Mouse (Mus musculus) hindlimb bud, embryonic 11.5 days (tissue): ENCODE data around the gene Tpcn1.
"Not testable (repeated sequence)": the region's sequence is repeated elsewhere in the genome, so short reads cannot be mapped to it uniquely, and the experiment has no call there.

Source experiments
- DNase-seq: peaks from one replicate; pipeline ENCODE4 v3.0.0-alpha.2; 2012; ENCODE audit warnings: low read depth, low spot score; ENCODE audit errors: extremely low spot score

Tpcn1 gene

GRCm38 (mm10) chr5:120514754-120515153, 73.7 kb downstream of the Tpcn1 start:
- no peak for DNase-seq

DNA sequence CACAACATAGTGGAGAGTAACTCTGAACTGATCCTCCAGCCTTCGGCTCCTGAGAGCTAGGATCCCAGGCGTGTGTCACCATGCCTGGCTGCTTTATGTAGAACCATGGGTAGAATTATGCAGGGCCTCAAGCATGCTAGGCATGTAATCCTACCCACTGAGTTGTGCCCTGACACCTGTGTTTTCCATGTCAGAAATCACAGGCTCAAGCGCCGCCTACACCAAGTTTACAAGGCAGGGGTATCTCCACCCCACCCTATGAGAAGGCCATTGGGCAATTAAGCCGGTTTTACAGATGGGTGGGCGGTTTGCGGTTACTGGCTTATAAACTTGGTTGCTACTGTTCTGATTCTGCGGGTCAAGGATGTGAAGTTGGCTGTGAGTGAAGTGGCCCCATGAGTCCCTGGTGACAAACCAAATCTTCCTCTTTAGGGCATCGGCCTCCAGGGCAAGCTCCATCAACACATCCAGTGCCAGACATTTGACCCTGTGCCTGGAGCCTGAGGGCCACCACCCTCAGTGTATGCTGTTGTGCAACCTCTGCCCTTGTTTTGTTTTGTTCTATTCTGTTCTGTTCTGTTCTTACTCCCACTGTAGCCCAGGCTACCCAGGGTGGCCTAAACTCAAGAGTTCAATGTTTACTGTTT, 74.3 kb downstream of the Tpcn1 start:
- no peak for DNase-seq

GRCm38 (mm10) chr5:120512911-120513555, 75.4 kb downstream of the Tpcn1 start:
- DNase-seq, result no peak

DNA sequence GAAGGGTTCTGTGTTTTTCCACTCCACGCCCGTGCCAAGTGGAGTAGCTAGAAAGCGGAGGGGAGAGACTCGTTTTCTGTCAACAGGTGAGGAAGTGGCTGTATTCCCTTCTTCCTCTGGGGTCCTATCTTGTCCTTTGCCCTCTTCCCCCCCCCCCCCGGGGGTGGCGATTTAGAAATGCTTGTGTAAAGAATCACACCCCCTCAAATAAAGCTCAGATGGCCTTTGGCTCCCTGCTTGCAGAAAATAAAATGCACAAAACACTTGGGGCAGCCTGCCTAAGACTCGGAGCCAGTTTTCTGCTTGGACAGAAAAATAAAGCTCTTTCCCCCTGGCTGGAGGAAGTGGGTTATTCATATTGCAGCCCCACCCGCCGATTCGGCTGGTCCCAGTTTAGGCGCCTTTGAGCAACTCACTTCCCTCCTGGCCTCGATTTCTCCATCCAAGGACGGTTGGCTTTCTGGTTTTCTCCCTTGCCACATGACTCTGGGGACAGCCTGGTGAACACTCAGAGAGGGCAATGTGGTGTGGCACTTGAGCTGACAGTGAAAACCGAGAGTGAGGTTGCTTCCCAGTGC, 76.7 kb downstream of the Tpcn1 start:
- no peak for DNase-seq

- DNase-seq, result peak; percentile 73
These were observed 77.4 kb downstream of the Tpcn1 start, which contains the start of gene Slc8b1 for GRCm38 (mm10) chr5:120510982-120511642. Gene Slc8b1, plus strand, starts transcription at chr5:120511168.

GRCm38 (mm10) chr5:120507311-120507710, 81.2 kb downstream of the Tpcn1 start:
- no peak for DNase-seq

DNA sequence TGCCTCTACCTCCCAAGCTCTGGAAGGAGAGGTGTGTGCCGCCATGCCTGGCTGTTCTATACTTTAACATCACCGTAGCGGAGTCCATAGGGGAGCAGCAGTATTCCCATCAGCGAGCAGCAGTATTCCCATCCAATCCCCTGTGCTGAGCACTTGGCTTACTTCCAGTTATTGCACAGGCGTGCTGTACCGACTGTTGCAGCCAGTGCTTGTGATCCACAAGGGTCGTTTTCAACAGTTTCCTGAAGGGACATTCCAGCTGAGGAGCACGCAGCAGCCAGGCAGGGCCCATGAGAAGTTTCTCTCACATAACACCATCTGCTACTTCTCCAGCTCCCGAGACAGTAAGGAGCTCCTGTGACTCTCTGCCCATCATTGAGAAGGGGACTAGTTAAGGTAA, 82.0 kb downstream of the Tpcn1 start:
- DNase-seq, result no peak

- no peak for DNase-seq
These were observed 82.7 kb downstream of the Tpcn1 start for GRCm38 (mm10) chr5:120505781-120506180.

DNA sequence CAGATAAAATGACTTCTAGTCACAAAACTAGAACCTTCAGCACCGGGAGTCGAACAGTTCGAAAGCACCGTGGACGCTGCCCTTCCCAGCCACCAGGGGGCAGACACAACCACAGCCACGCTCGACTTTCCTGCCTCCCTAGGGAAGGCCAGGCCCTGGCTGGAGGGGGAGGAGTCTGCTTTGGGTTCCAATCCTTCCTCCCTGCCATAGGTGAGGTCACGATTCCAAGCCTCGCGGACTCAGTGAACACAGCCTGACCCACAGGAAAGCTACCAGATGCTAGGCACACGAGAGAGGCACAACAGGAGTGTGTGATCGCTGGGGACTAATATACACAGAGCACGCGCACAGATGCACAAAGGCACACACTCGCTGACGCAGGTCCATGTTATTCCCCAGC, 83.1 kb downstream of the Tpcn1 start:
- DNase-seq, result peak; percentile 39

DNA sequence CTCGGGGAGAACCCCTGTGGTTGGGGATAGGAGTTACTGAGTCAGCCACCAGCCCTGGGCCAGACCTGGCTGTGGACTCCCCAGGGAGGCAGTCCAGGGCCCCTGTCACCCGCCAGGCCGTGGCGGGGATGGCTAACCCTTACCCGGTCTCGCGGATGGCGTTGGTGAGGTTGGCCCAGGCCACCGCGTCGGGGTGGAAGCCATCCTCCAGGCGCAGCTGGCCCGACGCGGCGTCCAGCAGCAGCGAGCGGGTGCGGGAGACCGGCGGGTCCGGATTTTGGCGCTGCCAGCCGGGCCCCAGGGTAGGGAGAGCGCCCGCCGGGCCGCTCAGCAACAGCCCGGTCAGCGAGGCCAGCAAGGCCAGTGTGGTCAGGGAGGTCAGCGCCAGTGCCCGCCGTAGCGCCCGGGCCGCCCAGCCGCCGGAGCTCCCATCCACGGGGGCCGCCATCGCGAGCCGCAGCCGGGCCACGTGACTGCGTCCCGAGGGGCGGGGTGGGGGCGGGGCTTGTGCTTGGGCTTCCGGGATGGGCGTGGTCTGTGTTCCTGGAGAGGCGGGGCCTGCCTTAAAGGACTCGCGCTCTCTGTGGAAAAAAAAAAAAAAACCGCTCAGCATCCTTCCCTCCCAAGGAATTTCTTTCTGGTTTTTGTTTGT, 85.2 kb downstream of the Tpcn1 start, which contains the start of gene Plbd2:
Gene Plbd2 (minus strand): TSS at position 482 of the 652 bp plus-strand sequence.
- DNase-seq, result peak; percentile 31

DNA sequence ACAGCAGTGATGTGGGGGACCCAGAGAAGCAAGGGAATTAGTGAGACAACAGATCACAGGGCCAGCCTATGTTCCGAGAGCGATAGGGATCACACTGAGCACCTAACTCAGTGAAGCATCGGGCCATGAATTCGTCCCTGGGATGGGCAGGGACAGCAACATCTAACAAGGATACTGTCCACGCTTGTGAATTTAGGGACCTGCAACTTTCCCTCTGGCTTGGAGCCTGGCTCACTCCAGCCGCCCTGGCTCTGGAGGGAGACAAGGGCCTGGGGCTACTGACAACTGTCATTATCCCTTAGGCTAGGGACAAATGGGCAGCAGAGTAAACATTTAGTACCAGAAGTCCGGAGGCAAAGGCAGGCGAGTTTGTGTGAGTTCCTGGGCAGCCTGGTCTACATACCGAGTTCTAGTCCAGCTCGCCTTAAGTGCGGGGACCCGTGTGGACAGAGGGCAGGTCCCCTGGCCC, 85.8 kb downstream of the Tpcn1 start:
- DNase-seq, result no peak

DNA sequence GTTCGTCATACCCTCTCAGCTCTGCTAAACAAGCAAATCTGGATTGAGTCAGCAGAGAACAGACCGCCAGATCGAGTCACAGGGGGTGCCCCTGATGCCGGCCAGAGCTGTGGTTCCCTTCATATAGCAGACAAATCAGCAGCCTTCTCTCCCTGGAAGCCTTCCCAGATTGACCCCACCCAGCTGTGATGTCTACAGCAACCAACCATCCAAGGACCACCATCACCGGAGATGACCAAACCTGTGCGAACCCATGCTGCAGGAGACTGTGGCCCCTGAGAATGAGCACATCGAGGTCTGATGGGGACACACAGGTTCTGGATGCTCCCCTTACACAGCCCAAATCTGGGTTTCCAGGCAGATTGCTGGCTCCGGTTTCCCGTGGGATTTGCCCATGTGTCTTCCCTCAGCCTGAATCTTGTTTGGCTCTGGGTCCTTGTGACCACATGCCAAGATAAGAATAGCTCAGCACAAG, 86.3 kb downstream of the Tpcn1 start:
- no peak for DNase-seq

- not testable (repeated sequence) for DNase-seq
These were observed 87.9 kb downstream of the Tpcn1 start for GRCm38 (mm10) chr5:120500609-120501008.

DNA sequence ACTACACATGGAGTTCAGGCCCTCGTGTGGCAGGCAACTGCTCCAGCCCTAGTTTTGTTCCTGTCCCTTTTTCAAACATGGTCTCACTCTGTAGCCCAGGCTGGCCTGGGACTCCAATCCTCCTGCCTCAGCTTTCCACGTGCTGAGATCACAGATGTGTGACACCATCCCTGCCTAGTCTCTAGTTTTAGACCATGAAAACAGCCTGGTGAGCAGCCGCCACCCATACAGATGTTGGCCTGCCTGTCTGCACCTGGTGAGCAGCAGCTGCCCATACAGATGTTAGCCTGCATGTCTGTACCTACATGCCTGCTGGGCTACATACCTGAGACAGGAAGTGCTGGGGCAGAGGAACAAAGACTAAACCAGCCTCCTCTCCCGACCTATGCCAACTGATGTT, 89.3 kb downstream of the Tpcn1 start:
- DNase-seq, result no peak

DNA sequence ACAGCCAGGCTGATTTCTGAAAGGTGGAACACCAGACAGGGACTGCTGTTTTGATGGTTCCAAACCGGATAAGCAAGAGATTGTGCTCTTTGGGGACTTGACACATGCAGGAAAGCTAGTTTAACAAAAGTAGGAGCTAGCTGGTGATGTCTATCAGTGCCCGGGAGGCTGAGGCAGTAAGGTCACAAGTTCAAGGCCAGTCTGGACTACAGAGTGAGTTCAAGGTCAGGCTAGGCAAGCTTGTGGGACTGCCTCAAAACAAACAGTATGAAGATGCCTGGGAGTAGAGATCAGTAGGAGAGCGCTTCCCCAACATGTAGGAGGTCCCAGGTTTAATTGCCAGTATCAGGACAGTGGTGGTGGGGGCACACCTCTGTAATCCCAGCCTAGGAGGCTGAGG, 91.4 kb downstream of the Tpcn1 start:
- DNase-seq, result no peak

- no peak for DNase-seq
These were observed 92.7 kb downstream of the Tpcn1 start for GRCm38 (mm10) chr5:120495703-120496226.

- no peak for DNase-seq
These were observed 93.3 kb downstream of the Tpcn1 start for GRCm38 (mm10) chr5:120495064-120495702.

- DNase-seq, result no peak
These were observed 94.5 kb downstream of the Tpcn1 start for GRCm38 (mm10) chr5:120493873-120494395.

GRCm38 (mm10) chr5:120493440-120493839, 95.0 kb downstream of the Tpcn1 start:
- no peak for DNase-seq

DNA sequence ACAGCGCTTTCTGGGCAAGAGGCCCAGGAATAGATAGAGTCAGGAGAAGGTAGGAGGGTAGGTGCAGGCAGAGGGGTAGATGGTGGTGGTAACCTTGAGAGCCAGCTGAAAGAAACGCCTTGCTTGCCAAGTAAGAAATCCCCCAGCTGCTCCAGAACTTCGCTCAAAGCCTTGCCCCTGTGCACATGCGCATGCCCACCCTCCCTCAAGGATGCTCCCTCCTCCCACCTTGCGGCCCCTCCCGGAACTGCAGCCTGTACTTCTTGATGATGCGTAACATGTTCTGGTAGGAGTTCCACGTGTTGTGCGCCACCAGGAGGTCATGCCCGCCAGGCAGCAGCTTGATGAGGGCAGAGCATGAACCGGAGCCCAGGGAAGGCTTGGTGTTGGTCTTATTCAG, 96.0 kb downstream of the Tpcn1 start:
- DNase-seq, result no peak
